Mouse (Mus musculus) urinary bladder, postnatal 4 days (tissue): ENCODE results near the gene Klri2.
"Not testable (repeated sequence)": the region's sequence is repeated elsewhere in the genome, so short reads cannot be mapped to it uniquely, and the experiment has no call there.

Experiments
- DNase-seq, 2 experiments: peaks; one replicate each; pipeline ENCODE4 v3.0.0; 2021 to 2022; ENCODE audit warnings: low spot score in 2 of 2

The Klri2 gene

DNA sequence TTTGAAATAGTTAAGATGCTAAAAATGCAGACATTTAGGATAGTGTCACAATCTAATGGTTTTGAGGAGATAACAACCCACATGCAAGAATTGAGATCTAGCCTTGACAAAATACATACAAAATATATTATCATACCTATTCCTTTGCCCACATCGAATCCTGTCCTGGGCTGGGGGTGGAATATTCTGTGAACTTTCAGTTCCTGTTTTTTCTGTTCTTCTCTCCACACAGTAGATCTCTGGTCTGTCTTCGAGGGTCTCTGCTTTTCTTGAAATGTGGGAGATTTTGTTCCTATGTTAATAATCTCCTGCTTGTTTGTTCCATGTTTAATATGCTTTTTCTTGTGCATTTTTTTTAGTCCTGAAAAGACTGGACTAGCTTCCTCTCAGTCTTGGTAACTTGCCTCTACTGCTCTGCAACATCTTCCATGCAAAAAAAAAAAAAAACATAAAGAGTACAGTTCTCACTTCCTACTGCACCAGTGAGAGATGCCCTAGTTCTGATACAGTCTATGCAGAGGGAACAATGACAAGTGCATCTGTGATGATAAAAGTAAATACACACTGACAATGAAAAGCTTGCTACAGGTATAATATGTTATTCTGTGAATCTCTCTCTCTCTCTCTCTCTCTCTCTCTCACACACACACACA, at the start of gene Klri2:
TSS of gene Klri2 (minus strand) at position 416 of the 653 bp plus-strand sequence.
- no peak for DNase-seq

DNA sequence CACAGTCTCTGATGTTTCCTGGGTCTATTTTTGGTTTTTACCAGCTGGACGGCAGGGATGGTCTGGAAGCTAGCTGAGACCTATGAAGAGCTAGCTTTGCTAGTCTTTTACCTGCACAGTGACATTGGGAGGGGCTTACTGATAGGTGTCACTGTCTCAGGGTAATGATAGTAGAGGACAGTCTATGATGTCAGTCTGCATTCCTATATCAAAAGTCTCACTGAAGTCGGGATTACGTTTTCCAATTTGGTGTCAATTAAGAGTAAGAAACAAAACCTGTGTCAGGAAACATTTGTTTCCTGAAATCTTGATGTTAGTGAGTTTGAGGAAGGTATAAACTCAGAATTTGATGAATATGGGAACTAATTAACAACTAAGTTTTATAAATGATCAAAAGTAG, 43.9 kb upstream of the Klri2 start, which contains the start of gene Gm156:
TSS of gene Gm156 (minus strand) at position 101 of the 400 bp plus-strand sequence.
- not testable (repeated sequence) for DNase-seq

- DNase-seq = no peak
These were observed 7.4 kb upstream of the Klri2 start for GRCm38 (mm10) chr6:129747654-129748032.

DNA sequence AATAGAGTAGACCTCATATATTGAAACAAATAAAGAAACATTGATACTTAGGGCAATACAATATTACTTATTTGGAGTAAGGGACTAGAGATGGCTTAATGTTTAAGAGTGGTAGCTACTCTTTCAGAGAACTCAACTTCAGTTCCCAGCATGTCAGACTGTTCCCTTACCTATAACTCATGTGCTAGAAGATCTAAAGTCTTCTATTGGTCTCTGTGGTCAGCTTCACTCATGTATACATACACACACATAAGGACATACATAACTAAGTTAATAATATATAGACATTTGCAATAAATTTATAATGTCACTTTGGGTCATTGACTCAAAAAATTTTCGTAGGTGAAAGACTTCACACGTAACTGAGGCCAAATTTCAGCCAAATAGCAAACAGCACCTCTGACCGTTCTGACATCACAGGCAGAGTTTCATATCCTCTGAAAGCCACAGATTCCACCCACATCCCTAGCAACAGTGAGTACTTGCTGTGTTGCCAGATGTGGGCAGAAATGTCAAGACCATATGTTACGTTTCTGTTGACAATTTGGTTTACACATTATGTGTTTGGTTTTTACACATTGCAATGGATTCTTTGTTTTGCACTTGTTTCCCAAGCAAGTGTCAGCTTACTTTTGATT, 6.9 kb upstream of the Klri2 start:
- DNase-seq = no peak

GRCm38 (mm10) chr6:129746151-129746550, 5.9 kb upstream of the Klri2 start:
- no peak for DNase-seq

GRCm38 (mm10) chr6:129736414-129736813, 3.9 kb downstream of the Klri2 start:
- DNase-seq = no peak

DNA sequence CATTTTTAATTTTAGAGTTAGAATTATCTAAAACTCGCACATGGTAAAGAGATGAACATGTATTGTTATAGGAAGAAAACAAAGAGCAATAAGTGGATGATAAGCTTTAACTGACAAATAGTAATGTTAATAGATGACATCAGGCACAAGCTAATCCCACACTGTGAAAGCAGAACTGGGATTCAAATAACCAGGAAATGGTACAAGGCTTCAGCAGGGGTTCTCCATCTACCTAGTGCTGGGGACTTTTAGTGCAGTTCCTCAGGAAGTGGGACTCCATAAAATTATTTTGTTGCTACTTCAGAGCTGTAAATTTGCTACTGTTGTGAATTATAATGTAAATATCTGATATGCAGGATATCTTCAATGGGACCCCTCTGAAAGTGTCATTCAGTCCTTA, 13.0 kb downstream of the Klri2 start:
- no peak for DNase-seq

DNA sequence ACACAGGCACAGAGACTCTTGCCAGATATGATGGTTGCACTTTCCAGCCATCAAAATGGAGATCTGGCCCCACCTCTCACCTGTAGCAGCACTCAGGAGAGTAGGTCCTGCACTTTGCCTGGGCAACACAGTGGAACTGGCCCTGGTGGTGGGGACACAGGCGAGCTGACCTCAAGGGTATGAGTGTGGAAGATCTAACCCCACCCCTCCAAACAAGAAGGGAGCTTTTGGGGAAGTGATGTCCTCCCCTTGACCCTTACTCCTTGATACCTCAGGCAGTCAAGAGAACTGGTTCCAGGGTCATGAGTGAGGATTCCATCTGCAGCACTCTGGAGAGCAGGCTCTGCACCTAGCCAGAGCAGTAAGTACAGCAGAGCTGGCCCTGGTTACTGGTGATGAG, 18.9 kb downstream of the Klri2 start:
- no peak for DNase-seq

- no peak for DNase-seq
These were observed 19.8 kb downstream of the Klri2 start for GRCm38 (mm10) chr6:129720487-129720886.

- DNase-seq = no peak
These were observed 23.3 kb downstream of the Klri2 start, which contains the start of gene Klri1 for GRCm38 (mm10) chr6:129717032-129717431. Klri1 (minus strand) TSS chr6:129717132.

GRCm38 (mm10) chr6:129713566-129713965, 26.7 kb downstream of the Klri2 start:
- no peak for DNase-seq

DNA sequence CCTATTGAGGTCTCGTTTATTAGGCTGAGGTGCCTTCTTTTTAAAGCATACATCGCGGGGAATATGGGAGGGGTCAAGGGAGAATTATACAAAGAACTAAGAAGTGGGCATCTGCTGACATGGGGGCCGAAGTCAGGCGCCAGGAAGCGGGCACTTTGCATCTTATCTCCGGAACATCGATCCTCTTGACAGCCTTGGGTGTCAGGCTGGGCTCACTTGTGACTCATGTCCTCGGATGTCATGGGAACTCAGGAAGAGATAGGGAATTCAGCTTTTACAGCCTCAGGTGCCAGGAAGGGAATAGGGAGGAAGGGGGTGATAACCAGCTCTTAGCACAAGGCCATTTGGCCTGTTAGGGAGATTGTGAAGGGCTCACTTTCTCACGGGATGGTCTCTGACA, 48.8 kb downstream of the Klri2 start:
- not testable (repeated sequence) for DNase-seq

- no peak for DNase-seq
These were observed 59.9 kb downstream of the Klri2 start for GRCm38 (mm10) chr6:129680379-129680778.
